Mouse (Mus musculus) gastrocnemius, adult 2 months (tissue): Measurements from ENCODE around the gene Rapgef4. TPM values are rescaled to one million over a fixed set of nuclear protein-coding genes. Genes with fewer than 3 reads are reported as not detected.

ENCODE experiments used
- DNase-seq: peaks from one replicate; pipeline ENCODE4 v3.0.0; 2022
- H3K27ac ChIP-seq: fragments of 200-600 bp; 2 replicates; pipeline ENCODE4 v1.8.1; 2022; ENCODE audit warnings: mild to moderate bottlenecking
- H3K4me3 ChIP-seq: fragments of 200-600 bp; 2 replicates; pipeline ENCODE4 v1.8.1; 2022; ENCODE audit warnings: mild to moderate bottlenecking, moderate library complexity
- CTCF ChIP-seq: fragments of 200-600 bp; IDR thresholded peaks from 2 replicates; pipeline ENCODE4 v1.8.1; 2022; ENCODE audit warnings: antibody characterized with exemption, mild to moderate bottlenecking, moderate library complexity
- intact Hi-C: fragments of 180-260 bp; cut with DNase I; formaldehyde crosslinking; loops from one replicate; pipeline ENCODE4 v1.15.1; 2025
- total RNA-seq, 2 experiments: library from RNA; stranded (reverse); gene quantifications; 2 replicates each; pipeline ENCODE4 v1.2.3; 2021

Gene Rapgef4
- total RNA-seq, 2 experiments from 2014 or later, result 1.8 to 3.2 TPM

DNA sequence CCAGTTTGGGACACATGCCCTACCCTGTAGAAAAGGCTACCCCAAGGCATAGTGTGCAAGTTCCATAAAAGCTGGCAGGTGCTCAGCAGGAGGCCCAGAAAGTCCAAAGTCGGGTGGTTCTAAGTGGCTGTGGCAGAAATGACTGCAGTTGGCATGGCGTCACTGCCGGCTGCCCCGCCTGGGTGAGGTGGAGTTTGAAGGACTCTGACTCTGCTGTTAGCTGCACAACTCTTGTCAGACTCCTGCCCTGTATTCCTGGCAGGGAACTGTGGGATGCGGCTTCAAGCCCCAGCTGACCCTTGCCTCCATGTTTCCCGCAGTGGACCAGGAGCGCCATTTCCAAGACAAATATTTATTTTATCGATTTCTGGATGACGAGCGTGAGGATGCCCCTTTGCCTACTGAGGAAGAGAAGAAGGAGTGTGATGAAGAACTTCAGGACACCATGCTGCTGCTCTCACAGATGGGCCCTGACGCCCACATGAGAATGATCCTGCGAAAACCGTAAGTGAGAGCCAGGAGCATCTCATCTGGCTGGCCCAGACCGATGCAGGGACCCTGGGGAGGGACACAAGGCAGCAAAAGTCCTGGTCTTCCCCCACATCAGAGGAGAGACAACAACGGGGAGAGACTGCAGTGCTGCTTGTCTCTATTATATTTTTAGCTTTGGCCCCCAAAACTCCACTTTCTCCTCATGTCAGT lies 198.7 kb downstream of the Rapgef4 start:
- TF ChIP-seq CTCF, result no peak
- no peak overlapping the region for H3K27ac ChIP-seq
- DNase-seq, result no peak
- no peak overlapping the region for H3K4me3 ChIP-seq
- intact Hi-C loops, result no loop called here

DNA sequence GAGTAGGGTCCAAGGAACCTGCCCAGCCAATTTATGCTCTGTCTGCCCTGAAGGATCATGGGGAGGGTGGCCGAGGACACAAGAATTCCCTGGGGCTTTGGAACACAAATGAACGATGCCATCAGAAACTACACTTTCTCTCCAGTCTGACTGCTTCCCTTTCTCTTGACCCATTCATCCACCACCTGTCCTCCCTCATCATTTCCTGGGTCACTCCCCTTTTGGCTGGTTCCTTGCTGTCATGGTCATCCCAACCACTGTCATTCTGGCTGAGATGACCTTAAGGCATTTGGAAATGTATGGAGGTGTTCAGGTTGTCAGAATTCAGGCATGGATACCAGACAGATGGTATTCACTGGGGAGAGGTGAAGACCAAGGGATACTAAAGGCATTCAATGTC lies 200.4 kb downstream of the Rapgef4 start:
- H3K4me3 ChIP-seq, result no peak overlapping the region
- H3K27ac ChIP-seq, result no peak overlapping the region
- intact Hi-C loops, result no loop called here
- no peak for TF ChIP-seq CTCF
- no peak for DNase-seq

DNA sequence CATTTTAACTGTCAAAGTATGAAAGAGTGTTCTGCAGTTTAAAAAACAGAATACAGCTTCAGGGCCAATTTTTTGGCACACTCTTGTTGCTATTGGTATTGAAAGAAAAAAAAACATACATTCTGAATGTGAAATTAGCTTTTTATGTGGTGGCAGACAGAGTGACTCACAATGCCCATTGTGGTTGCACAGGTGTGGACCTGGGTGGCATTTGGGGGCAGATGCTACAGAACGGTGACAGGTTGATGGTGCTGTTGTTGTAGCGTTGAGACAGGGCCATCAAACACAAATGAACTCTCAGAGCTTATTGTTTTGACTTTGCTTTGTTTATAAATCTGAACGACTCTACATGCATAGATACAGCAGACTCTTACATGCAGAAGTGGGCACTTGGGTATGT lies 202.7 kb downstream of the Rapgef4 start:
- no peak for TF ChIP-seq CTCF
- Histone ChIP-seq H3K4me3 (no peak overlapping the region), H3K27ac (no peak overlapping the region)
- no peak for DNase-seq
- intact Hi-C loops, result no loop called here

DNA sequence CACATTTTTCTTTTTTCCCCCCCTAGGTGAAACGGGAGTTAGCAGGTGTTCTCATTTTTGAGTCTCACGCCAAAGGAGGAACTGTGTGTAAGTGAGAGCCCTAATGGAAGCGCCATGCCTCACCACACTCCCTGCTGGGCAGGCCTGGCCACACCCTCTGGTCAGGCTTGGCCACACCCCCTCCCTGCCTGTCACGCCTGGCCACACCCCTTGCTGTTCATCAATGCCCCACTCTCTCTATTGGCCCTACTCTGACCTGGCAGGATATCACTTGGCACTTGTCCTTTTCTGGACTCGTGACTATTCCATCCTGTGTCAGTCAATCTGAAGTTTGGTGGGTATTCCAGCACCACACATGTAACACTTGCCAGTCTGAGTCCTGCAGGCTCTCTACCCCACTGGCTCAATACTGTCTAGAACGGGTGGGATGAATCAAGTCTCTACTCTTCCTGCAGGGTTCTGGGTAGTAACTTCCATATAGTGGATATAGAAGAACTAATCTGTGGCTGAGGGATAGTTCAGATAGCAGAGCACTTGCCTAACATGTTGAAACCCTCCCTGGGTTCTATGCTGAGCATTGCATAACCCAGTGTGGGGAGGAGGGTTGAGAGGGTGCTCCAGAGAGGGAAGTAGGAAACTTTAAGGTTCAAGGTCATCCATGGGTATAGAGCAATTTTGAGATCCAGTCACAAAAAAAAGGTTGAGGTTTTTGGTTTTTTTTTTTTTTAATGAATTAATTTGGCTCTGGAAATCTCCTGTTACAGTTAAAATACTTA lies 215.3 kb downstream of the Rapgef4 start:
- DNase-seq, result no peak
- no peak overlapping the region for H3K27ac ChIP-seq
- no peak overlapping the region for H3K4me3 ChIP-seq
- intact Hi-C loops, result no loop called here
- no peak for TF ChIP-seq CTCF

DNA sequence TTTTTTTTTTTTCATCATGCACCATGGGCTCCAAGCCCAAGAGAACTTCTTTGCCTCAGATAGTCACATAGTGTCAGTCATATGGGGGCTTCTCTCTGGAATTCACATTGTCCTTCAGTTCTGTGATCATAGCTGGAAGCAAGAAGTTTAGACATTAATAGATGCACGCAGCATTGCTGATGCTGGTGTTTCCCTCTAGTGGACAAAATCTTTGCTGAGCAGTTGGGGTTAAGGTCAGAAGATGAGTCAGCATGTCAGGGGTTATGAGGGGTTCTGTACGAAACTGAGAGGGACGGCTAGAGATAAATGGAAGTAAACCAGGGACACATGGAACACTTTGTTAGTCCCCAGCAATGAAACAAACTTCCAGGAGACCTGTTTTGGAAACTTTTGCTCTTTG lies 216.0 kb downstream of the Rapgef4 start:
- intact Hi-C loops, result no loop called here
- H3K4me3 ChIP-seq, result no peak overlapping the region
- no peak overlapping the region for H3K27ac ChIP-seq
- DNase-seq, result no peak
- peak; percentile 51 for TF ChIP-seq CTCF

DNA sequence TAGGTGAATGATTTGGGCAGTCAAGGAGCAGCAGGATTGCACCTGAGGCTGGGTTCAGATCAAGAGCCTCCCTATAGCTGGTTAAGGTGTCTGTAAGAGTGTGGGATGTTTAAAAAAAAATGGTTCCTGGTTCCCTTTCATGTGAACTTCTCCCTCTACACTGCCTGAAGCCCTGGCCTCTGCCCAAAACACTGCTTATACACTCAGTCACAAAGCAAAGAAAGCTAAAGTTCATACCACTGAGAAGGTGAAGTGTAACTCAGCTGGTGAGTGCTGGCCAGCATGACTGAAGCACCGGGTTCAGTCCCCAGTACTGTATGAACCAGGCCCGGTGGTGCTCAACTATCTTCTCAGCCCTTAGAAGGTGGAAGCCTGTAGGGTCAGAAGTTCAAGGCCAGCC lies 218.4 kb downstream of the Rapgef4 start:
- H3K27ac ChIP-seq, result no peak overlapping the region
- H3K4me3 ChIP-seq, result no peak overlapping the region
- no peak for TF ChIP-seq CTCF
- intact Hi-C loops, result no loop called here
- DNase-seq, result no peak

DNA sequence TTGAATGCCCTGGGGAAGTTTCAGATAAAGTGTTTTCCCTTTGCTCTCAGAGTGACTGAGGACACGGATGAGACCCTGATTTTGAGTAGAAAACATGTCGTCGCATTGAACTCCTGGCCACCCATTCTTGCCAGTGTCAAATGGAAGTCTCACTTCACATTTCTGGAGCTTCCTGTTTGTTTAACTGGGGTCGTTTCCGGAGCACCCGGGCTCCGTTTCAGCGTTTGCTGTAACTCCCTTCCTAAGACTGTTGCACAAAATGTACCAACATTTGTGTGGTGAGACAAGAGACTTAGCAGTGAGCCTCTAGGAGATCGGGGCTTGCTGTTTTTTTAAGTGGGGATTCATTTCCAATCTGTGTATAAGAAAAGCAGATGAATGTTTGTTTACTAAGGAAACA lies 220.5 kb downstream of the Rapgef4 start:
- no peak for TF ChIP-seq CTCF
- no peak overlapping the region for H3K27ac ChIP-seq
- no peak overlapping the region for H3K4me3 ChIP-seq
- no peak for DNase-seq
- intact Hi-C loops, result loop anchor here (10.0 kb wide), 1 partner anchor 313 kb away; no protein-coding TSS in a partner anchor

DNA sequence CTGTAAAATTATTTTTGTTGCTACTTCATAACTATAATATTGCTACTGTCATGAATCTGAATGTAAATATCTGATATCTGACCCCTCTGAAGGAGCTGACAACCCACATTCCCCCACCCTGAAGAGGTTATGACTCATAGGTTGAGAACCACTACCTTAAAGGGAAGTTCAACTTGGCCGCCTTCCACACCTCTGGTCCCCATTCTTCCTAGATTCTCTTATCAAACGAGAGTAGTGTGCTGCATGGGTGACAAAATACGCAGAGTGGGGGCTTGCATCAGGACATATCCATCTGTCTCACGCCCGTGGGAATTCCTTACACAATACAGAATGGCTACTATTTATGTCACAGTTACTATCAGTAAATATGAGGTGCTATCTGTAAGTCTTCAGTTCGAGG lies 221.2 kb downstream of the Rapgef4 start:
- Histone ChIP-seq H3K27ac (no peak overlapping the region), H3K4me3 (no peak overlapping the region)
- no peak for TF ChIP-seq CTCF
- intact Hi-C loops, result loop anchor here (10.0 kb wide), 1 partner anchor 313 kb away; no protein-coding TSS in a partner anchor
- no peak for DNase-seq

DNA sequence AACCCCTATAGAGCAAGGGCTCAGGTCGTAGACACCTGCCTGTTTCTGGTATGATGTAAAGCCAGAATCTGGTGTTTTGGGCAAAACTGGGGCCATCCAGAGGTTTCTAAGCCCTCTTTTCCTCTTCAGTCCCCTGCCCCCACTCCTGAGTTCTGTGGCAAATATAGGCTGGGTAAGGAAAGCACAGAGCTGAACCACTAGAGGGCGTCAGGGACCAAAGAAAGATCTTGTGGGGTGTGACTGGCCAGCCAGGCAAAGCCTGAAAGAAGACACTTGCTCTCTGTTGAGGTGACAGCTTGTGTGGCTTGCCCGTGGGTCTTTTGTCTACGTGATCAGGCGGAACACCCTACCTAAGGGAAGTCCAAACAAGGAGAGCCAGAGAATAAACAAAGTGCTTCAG lies 222.6 kb downstream of the Rapgef4 start:
- Histone ChIP-seq H3K4me3 (peak overlapping the region; percentile 33), H3K27ac (no peak overlapping the region)
- intact Hi-C loops, result loop anchor here (10.0 kb wide), 1 partner anchor 311 kb away; no protein-coding TSS in a partner anchor
- peak; percentile 83 for DNase-seq
- TF ChIP-seq CTCF, result peak; percentile 89

DNA sequence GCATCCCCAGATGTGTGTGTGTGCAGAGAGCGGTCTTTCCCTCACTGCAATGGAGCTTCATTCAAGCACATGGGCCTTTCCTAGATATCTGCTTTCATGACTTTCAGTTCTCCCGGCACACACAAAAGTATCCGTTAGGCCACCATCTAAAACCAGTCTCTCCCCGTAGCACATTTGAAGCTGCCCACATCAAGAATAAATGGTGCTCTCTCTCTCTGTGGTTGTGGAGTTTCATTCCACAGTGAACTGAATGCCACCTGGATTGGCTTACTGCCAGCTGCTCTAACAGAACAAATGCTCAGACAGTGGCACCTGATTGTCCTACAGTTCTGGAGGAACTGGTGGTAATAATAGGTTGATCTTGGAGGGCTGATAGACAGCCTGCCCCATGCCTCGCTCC lies 224.8 kb downstream of the Rapgef4 start:
- Histone ChIP-seq H3K4me3 (no peak overlapping the region), H3K27ac (no peak overlapping the region)
- TF ChIP-seq CTCF, result no peak
- DNase-seq, result no peak
- intact Hi-C loops, result loop anchor here (10.0 kb wide), 1 partner anchor 309 kb away; no protein-coding TSS in a partner anchor

DNA sequence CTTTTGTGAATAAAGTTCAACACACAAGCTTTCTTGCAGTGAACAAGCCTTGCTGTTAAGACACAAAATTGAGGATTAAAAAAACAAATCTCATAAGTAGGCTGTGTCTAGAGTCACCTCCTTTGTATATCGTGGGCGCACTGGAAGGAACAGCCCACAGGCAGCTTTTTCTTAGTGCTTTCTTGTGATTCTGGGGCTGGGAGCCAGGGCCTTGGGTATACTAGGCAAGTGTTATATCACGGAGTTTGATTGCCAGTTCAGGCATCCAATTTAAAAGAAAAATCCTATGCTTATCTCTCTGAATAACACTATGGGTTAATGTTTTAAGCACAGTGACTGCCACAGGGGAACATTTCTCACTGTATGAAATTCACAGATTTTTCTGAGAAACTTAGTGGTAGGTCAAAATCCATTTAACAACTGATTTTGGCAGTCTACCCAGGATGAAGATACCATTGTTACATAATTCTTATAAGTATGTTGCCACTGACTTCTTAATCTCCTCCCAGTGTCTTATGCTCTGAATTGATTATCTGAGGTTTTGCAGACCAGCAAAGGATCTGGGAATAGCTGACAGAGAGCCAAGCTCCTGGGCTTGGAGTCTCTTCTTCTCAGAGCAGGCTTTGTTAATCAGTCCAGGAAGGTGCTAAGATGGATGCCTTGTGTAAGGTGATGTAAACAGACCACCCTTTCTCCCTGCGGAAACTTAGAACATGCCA lies 225.6 kb downstream of the Rapgef4 start:
- Histone ChIP-seq H3K4me3 (no peak overlapping the region), H3K27ac (no peak overlapping the region)
- DNase-seq, result no peak
- TF ChIP-seq CTCF, result no peak
- intact Hi-C loops, result loop anchor here (10.0 kb wide), 1 partner anchor 308 kb away; no protein-coding TSS in a partner anchor

DNA sequence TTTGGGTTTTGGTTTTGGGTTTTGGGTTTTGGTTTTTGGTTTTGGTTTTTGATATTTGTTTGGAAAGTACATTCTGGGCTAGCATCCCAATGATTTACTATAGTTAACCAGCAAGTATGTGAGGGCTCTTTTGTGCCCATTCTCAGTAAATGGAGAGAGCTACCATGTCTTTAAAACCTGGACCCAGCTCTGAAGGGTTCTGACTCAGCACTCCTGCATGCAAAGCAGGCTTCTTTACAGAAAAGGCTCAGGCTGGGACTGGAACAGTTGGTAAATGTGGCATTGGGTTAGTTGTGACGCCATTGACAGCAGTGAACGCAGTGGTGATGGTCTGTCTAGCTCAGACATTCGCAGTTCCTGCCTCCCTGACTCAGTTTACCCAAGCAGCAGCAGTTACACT lies 236.3 kb downstream of the Rapgef4 start:
- H3K4me3 ChIP-seq, result no peak overlapping the region
- no peak for TF ChIP-seq CTCF
- intact Hi-C loops, result no loop called here
- H3K27ac ChIP-seq, result no peak overlapping the region
- no peak for DNase-seq

DNA sequence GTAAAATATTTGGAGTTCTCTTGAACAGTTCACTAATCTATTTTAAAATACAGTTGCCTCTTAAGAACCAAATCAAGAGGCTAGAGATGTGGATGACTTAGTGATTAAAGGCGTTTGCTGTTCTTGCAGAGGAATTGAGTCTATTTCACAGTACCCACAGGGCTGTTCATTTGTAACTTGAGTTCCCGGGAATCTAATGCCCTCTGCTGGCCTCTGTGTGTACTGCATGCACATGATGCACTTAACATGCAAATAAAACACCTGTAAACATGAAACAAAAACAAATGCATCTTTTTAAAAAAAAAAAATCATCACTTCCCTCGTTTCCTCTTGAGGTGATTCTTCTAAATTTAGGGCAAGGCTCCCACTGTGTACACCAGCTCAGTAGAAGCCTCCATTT lies 238.9 kb downstream of the Rapgef4 start:
- intact Hi-C loops, result loop anchor here (1.0 kb wide), 1 partner anchor 182 kb away; no protein-coding TSS in a partner anchor
- peak; percentile 83 for TF ChIP-seq CTCF
- no peak overlapping the region for H3K27ac ChIP-seq
- no peak overlapping the region for H3K4me3 ChIP-seq
- peak; percentile 61 for DNase-seq
